Mouse (Mus musculus) spleen, postnatal 36 days (tissue): Measurements from ENCODE around the gene Unc5a.

Experiments used
- DNase-seq, 2 experiments: peaks; one replicate each; pipeline ENCODE4 v3.0.0; 2022; ENCODE audit warnings: low spot score in 2 of 2, mixed read lengths in 1 of 2

Gene Unc5a

DNA sequence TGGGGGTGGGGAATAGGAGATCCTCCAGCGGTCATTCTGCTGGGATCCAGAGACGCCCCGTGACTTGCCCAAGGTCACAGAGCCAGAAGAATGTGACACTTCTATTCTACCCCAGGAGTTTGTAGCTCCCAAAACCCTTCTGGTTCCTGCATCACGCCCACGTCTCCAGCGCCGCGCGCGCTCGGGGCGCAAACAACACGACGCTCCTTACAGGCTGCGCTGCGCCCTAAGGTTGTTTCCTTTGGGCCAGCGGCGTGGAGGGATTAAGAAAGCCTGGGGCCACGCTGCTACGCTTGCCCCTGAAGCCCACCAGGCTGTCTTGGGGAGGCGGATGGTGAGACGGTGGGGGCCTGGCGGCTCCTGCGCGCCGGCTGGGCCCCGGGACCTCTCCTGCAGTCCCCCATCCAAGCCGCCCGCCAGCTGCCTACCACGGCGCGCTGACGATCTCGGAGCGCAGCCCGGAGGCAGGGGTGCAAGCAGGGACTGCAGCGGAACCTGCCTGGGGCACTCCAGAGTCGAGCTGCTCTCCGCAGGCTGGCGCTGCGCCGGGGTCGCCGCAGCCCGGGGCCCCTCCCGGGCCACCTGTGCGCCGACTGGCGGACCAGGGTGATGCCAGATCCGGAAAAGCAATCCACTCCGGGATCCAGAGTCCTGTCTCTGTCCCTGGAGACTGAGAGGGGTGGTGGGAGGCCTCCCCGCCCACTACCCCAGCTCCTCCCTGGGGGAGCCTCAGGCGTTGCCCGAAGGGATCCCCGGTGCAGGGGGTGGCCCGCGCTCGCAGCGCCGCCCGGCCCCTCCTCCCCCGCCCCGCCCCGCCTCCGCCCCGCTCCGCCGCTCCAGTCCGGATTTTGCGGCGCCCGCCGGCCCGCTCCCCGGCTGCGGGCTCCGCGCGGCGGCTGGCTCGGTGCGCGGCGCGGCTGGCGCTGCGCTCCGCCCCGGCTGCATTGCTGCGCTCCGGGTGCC, at the start of gene Unc5a:
Gene Unc5a (plus strand): TSS at position 881 of the 963 bp plus-strand sequence.
- no peak for DNase-seq

DNA sequence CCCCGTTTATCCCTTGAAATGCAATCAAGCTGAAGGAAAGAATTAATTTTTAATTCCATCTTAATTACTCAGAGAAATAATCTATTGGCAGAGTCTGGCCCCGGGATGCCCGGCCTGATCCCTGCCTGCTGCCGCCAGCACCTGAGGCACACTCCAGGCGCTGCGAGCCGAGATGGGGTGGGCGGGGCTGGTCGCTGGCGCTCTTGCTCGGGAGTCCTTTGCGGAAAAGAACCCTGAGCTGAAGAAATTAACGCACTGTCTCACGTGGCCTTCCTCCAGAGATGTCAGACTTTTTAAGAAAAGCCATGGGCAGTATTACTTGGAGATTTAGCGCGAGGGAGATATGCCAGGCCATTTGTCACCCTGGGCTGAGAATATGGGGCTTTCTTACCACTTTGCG, 37.2 kb upstream of the Unc5a start:
- no peak for DNase-seq

DNA sequence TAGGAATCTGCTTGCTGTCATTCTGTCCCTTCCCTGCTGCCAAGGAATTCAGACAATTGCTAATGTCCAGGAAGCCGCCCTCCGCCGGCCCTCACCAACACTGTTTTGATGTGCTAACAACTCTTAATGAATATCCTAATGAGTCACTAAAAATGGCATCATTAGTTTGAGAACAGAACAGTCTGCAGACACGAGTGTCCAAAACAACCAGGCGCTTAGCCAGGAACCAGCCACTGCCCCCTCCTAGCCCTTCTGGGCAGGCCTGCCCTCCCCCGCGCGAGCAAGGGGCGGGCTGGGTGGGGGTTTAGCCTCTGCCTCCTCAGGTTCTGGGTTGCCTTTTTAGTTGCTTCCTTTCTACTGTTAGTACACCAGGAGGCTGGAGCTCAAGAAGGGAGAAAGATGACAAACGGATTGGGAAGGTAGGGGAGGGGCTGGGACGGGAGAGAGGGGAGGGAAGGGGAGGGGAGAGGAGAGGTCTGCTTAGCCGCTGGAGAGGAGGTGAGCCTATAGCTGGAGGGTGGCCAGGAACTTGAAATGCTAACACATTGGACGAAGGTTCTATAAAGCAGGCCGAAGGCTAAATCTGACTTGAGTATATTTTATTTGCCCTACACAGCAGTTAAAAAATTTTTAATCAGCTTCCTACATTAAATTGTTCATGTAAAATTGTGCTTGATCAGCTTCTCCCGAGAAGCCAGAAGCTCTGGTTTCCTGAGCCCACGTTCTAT, 36.2 kb upstream of the Unc5a start:
- no peak for DNase-seq

- no peak for DNase-seq
Measured at GRCm38 (mm10) chr13:54916644-54917043, 32.6 kb upstream of the Unc5a start.

GRCm38 (mm10) chr13:54918910-54919309, 30.3 kb upstream of the Unc5a start:
- no peak for DNase-seq

DNA sequence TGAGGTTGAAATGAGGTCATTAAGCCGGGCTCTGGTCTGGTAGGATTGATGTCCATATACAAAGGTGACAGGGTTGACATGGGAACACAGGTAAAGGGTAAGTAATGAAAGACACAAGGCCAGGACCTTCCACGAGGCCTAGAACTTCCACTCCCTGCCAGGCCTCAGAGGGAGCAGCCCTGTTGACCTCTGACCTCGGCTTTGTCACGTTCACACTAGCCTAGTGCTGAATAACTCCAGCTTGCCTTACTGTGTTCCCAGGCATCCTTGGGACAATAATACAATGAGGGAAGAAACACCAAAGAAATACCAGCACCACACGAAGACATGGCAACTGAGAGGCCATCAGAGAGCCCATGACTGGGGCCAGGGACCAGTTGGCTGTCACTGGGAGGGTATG, 29.5 kb upstream of the Unc5a start:
- no peak for DNase-seq

GRCm38 (mm10) chr13:54921700-54922099, 27.5 kb upstream of the Unc5a start:
- no peak for DNase-seq

DNA sequence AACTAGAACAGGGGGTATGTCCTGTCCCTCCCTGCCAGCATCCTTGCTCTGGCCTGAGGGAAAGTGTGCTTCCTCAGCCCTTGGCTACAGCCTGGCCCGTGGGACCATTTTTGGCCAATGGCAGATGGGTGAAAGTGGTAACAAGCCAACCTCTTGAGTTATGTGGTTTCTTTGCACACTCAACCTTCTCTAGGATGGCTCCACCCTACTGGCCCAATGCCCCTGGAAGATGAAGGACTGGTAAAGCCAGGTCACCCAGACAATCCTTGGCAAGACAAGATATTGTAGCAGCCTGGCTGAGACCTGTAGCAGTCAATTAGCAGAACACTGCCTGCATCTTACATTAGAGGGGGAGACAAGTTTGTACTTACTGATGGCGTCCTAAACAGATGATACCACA, 25.5 kb upstream of the Unc5a start:
- no peak for DNase-seq

GRCm38 (mm10) chr13:54925466-54925865, 23.7 kb upstream of the Unc5a start:
- no peak for DNase-seq

DNA sequence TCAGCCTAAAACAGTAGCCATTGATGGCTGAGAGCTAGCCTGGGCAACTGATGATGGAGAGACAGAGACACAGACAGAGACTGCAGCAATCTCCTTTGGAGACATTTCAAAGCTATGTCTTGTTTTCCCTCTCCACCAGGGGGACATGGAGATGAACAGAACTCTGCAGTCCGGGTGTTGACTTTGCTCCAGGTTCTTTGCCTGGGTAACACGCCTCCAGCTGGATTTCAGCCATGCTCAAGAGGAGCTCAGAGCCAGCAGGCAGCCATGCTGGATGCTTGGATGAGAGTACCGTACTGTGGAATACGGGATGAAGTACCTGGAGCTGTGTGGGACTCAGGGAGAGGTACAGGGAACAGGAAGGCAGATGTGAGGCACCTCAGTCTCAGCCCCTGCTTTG, 22.6 kb upstream of the Unc5a start:
- DNase-seq = no peak

DNA sequence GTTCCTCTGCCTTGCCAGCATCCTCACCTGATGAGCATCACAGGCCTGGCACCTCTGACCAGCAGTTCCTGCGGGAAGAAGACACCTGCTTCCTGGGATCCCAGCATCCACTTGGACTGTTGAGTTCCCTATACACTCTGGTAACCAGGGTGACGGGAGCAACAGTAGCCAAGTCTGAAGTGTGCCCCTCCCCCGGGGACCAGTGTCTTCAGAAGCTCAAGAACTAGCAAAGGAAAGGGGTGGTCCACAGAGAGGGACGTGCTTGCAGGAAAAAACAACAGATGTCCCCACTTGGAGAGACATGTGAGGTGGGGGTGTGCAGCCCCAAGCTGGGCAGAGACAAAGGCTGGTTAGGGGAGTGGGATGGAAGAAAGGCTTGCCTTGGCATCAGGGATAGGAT, 19.1 kb upstream of the Unc5a start:
- no peak for DNase-seq

DNA sequence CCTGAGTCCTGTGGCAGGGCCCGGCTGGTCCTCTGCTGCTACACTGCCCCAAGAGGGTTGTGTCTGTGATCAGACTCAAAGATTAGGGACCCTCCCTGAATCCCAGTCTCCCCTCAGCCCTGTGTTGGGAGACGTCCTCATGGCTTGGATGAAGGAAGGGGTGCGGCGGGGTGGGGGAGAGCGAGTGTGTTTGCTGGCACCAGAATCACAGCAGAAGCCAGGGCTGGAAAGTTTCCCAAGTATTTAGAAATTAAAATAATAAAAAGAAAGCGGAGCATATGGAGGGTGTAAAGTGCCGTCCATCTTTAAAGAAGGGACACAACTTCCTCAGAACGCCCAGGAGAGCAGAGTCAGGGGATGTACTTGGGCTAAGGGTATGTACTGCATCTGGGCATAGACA, 14.3 kb upstream of the Unc5a start:
- DNase-seq = no peak

DNA sequence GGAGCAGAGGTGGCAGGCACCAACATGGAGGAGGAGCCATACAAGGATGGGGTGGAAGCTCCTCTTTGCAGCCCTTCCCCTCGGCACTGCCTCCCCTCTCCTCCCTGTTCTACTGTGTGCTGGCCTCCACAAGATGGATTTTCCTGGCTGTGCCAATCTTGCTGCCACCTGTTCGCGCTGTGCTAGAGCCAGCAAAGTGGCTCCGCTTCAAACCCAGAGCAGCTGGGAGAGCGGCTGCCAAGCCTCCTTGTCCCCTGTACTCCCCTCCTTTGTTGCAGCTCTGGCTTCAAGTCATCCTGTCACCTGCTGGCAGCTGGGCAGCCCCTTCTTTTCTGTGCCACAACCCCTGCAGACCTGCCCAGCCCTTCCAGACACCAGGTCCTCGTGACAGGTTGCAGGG, 13.0 kb upstream of the Unc5a start:
- no peak for DNase-seq

DNA sequence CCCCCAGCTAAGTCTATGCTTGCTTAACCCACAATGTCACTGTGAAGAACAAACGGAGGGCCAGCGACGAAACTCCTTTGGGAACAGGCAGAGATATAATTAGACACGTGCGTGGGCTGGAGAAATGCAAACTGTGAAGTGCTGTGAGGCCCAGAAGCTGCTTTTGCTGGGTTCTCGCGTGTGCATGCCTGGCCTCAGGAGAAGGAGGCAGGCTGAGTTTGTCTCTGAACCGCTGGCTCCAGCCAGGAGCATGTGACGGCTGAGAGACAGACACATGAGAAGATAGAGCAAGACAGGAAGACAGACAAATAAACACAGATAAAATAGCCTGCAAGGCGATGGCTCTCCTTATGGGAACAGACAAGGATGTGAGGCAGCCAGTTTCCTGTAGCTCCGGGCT, 11.3 kb upstream of the Unc5a start:
- no peak for DNase-seq

DNA sequence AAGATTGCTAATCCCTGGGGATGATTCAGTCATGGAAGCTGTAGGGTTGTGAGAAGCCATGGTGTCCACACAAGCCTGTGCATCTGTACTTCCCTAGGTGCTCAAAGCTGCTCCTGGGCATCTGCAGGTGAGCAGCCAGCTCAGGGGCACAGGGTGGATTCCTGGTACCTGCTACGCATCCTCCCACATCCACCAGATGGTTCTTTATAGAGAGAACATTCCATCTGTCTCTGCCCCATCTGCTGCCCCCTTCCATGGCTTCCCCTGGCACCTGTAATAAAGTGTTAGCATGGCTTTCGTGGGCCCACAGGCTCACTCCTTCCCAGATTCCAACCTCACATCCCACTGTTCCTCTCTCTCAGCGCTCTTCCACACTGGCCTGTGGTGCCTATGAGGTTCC, 10.7 kb upstream of the Unc5a start:
- DNase-seq = no peak

- DNase-seq = no peak
Measured at GRCm38 (mm10) chr13:54944411-54945157, 4.6 kb upstream of the Unc5a start.

DNA sequence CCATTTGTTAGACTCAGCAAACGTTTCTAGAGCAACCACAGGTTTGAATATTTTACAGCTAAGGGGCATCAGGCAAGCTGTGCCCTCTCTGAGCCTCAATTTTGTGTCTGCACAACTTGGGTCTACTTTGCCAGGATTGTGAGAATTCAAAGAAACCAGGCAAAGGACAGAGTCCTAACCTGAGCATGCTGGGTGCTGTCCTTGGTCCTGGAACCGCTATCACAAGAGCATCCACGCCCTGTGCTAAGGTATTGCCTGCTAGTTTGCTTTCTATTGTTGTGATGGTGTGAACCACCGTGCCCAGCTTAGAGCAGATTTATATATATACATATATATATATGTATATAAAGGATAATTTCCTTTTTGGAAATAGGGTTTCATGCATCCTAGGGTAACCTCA, 3.9 kb upstream of the Unc5a start:
- no peak for DNase-seq

DNA sequence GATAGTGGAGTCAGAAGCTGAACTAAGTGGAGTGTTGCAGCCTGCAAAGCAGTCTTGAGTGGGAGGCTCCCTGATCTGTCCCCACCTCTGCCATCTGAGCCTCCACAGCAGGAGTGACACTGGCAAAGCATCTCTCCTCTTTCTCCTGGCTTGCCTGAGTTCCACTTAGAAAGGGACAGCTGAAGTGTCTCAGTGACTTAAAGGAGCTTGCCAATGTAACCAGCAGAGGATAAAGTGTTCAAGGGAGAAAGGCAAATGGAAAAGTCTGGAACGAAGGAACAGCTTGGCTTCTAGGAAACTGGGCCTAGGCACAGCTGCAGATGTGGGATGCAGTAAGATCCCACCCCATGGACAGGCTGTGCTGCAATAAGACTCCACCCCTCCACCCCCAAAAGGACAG, 2.8 kb upstream of the Unc5a start:
- DNase-seq = no peak

- DNase-seq = no peak
Measured at GRCm38 (mm10) chr13:54949592-54949991, 381 bp downstream of the Unc5a start.

DNA sequence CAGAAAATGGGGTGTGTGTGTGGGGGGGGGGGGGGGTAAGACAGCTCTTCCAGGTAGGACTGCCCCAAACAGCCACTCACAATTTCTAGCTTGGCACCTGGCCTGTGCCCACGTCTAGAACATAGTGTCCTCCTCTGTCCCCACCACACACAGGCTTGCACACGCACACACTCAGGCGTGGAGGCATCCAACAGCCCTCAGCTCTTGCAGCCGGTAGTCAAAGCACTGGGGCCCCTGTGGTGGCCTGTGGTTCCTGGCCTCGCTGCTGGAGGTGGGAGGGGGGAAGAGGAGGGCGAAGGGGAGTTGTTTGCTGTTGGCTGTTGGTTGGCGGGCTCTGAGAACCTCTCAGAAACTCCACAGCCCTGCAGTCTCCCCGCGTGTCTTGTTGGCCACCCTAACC, 920 bp downstream of the Unc5a start:
- no peak for DNase-seq

DNA sequence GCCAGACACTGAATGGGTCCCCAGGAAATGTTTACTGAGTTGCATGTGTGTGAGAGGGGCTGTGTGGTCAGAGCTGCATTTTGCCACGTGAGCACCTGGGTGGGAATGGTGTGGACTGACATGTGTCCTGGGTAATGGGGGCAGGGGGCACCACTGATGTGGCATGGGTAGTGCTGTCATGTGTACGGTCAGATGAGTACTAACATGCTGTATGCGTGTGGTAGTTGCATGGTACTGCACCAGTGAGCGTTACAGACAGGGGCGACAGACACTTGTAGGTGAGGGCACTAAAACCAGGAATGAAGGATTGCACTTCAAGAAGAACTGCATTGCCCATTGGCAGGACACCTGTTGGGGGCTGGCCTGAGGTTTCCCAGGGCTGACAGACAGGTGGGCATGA, 2.0 kb downstream of the Unc5a start:
- DNase-seq = no peak

DNA sequence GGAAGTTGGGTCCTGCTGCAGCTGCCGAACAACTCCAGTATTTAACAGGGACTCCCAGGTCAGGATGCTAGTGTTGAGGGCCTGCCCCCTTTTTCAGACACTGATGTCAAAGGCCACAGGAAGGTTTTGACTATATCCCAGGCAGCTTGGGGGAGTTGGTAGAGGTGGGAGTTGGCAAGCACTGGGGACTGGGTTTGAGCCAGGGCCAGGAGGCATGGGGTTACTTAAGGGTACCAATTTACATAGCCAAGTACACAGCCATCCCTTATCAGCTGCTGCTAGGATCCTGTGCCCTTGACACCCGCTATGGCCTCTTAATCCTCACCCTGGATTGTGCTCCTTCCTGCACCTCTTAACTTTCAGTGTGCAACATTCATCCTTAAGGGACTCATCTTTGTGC, 5.5 kb downstream of the Unc5a start:
- no peak for DNase-seq
